Mouse (Mus musculus) left cerebral cortex, postnatal 36 days (tissue): Measurements from ENCODE around the gene Pacsin1. TPM values are rescaled to one million over a fixed set of nuclear protein-coding genes. Genes with fewer than 3 reads are reported as not detected.
A peak's percentile ranks its signal among the peaks of the same experiment; 100 is the strongest.

ENCODE experiments used
- DNase-seq, 2 experiments: peaks; one replicate each; pipeline ENCODE4 v3.0.0; 2021 to 2022; ENCODE audit warnings: low spot score in 2 of 2, mixed read lengths in 1 of 2
- intact Hi-C: fragments of 180-260 bp; cut with DNase I; formaldehyde crosslinking; loops from one replicate; pipeline ENCODE4 v1.15.1; 2025
- total RNA-seq, 2 experiments: library from RNA; stranded (reverse); gene quantifications; 2 replicates each; pipeline ENCODE4 v1.2.3; 2021

Pacsin1 gene
- total RNA-seq, 2 experiments from 2014 or later: 422 to 452 TPM

- DNase-seq: no peak
- intact Hi-C loops: loop anchor here (5.0 kb wide), 2 partner anchors 44 to 109 kb away; no protein-coding TSS in a partner anchor
Observed at GRCm38 (mm10) chr17:27658767-27659166, 3.5 kb downstream of the Pacsin1 start.

DNA sequence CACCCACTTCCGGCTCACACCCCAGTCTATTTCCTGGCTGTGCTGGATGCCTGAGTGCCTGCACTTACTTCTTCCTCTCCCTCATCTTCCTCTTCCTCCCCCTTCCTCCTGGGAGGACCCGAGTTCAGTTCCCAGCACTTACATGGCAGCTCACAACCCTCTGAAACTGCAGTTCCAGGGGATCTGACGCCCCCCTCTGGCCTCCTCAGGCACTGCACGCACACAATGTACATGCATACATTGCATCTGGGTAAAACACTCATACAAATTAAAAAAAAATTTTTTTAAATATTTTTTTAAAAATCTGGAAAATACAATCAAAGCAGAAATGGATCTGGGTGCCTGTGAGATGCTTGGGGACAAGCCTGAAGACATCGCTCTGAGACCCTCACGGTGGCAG is 16.4 kb downstream of the Pacsin1 start:
- intact Hi-C loops: no loop called here
- DNase-seq: no peak

- intact Hi-C loops: loop anchor here (2.0 kb wide), 1 partner anchor 17 kb away; no protein-coding TSS in a partner anchor
- DNase-seq: no peak
Observed at GRCm38 (mm10) chr17:27673945-27674344, 18.6 kb downstream of the Pacsin1 start.

DNA sequence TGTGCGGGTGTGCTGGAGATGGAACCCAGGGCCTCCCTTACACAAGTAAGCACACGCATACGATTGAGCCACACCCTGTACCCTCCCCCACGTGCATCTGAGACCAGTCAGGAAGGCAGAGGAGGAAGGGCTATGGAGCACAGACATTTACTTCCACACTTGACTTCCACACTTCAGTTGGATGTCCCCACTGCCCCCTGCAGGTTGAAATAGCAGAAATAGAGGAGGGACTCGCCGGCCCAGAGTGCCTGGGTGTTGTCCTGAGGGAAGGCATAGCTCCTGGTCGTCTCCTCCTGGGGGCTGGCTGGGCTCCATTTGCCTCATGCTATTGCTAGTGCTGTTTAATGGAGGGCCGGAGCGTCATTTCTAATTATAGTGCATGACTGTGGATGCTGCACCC is 20.1 kb downstream of the Pacsin1 start:
- DNase-seq: no peak
- intact Hi-C loops: loop anchor here (2.0 kb wide), 1 partner anchor 19 kb away; no protein-coding TSS in a partner anchor

GRCm38 (mm10) chr17:27676270-27676669 is 21.0 kb downstream of the Pacsin1 start:
- no peak for DNase-seq
- intact Hi-C loops: no loop called here

- peak in 1 of 2 experiments; percentile 33 for DNase-seq
Observed at GRCm38 (mm10) chr17:27677756-27678155, 22.4 kb downstream of the Pacsin1 start.

GRCm38 (mm10) chr17:27678924-27679813 is 23.9 kb downstream of the Pacsin1 start:
- DNase-seq: peak in 1 of 2 experiments; percentile 18
- intact Hi-C loops: no loop called here

More at GRCm38 (mm10) chr17:27677756-27678155, 22.4 kb downstream of the Pacsin1 start:
- intact Hi-C loops: no loop called here

DNA sequence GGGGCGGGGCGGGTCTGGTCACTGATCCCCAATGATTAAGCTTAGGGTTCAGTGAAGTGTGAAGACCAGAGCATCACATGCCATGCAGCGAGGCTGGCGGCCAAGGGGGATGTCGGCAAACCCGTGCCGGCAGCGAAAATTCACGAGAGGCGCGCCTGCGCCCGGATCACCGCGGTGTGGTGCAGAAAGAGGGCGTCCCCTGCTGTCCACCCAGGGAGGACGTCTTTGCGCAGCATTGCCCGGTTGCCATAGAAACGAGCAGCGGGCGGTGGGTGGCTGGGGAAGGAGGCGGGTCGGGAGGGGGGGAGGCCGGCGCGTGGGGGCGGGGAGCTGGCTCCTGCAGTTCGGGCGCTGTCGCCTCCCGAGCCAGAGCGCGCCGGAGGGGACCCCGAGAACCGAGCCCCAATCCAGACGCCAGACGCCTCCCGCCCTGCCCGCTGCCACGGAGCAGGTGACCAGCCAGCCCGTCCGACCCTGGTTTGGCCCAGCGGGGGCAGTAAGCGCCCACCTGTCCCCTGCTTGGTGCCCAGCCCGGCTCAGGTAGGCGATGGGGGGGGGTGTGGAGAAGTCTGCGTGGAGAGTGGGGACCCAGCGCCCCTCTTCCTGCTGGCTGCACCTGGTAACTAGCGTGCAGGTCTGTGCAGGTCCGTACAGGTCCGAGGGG is 29.7 kb downstream of the Pacsin1 start:
- DNase-seq: peak; percentile 85 to 86
- intact Hi-C loops: loop anchor here (2.0 to 5.0 kb wide), 2 partner anchors 28 to 48 kb away; partner anchors contain the start of genes RPS10-NUDT3 and Rps10

- intact Hi-C loops: loop anchor here (2.0 to 5.0 kb wide), 2 partner anchors 29 to 48 kb away; partner anchors contain the start of genes RPS10-NUDT3 and Rps10
- no peak for DNase-seq
Observed at GRCm38 (mm10) chr17:27685550-27685913, 30.2 kb downstream of the Pacsin1 start.

DNA sequence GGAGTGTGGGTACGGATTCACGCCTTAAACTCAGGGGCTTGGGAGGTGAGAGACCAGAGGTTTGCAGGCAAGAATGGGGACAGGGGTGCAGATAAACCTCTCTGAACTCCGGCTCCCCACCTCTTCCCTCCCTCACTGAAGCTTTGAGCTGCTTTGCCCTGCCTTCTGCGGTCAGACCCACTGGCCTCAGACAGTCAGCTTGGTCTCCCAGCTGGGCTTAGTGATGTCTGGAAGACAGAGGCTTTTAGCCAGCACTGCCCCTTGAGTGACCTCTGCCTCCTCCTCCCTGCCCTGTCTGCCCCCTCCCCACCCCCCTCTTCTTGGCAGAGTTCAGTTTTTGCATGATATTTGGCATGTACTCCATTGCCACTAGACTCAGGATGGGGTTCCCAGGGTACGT is 31.1 kb downstream of the Pacsin1 start:
- intact Hi-C loops: loop anchor here (5.0 kb wide), 1 partner anchor 49 kb away; the partner anchor contains the start of genes RPS10-NUDT3 and Rps10
- DNase-seq: no peak

- DNase-seq: no peak
- intact Hi-C loops: no loop called here
Observed at GRCm38 (mm10) chr17:27690993-27691693, 35.8 kb downstream of the Pacsin1 start.

DNA sequence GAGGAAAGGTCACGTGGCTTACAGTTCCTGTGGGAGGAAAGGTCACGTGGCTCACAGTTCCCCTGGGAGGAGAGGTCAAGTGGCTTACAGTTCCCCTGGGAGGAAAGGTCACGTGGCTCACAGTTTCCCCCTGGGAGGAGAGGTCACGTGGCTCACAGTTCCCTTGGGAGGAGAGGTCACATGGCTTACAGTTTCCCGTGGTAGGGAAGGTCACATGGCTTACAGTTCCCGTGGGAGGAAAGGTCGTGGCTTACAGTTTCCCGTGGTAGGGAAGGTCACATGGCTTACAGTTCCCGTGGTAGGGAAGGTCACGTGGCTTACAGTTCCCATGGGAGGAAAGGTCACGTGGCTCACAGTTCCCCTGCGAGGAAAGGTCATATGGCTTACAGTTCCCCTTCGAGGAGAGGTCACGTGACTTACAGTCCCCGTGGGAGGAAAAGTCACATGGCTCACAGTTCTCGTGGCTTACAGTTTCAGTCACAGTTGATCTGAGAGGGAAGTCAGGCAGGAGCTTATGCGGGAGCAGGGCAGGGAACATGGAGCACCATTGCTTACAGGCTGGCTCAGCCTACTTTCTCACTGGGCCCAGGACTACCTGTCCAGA is 44.4 kb downstream of the Pacsin1 start:
- no peak for DNase-seq
- intact Hi-C loops: loop anchor here (5.0 kb wide), 2 partner anchors 42 to 63 kb away; partner anchors contain the start of gene Pacsin1

DNA sequence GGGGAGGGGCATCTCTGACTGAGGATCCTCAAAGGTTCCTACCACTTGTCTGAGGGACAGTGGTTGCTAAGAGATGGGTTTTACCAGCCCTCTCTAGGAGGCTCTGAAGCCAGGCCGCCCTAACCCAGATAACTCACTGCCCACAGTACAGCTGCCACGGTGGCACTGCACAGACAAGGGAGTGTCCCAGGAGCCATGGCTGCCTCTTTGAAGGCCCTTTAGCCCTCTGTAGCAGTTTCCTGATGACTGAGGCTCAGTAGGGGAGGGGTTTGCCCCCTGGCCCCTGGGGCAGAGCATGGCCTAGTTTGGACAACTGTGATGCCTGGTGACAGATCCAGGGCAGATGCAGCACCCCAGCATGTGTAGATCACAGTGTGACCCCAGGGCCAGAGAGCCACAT is 45.5 kb downstream of the Pacsin1 start:
- intact Hi-C loops: loop anchor here (5.0 kb wide), 2 partner anchors 44 to 61 kb away; partner anchors contain the start of gene Pacsin1
- DNase-seq: no peak

DNA sequence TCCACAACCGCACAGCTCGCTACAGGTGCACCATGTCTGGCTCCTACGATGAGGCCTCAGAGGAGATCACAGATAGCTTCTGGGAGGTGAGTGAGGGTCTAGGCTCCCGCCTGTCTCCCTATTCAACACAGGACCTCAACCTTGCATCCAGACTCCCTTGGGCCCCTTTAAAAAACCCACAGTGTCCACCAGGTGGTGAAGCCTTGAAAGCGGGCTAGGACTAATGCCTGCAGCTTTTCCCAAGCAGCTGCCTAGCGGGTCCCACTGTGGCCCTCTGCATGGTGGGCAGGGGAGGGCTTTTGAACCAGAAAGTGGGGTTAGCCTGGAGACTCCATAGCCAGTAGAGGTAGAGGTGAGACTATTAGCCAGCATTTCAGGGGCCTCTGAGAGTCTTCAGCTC is 46.5 kb downstream of the Pacsin1 start:
- intact Hi-C loops: loop anchor here (5.0 kb wide), 2 partner anchors 45 to 60 kb away; partner anchors contain the start of gene Pacsin1
- DNase-seq: no peak

- intact Hi-C loops: loop anchor here (5.0 kb wide), 2 partner anchors 45 to 60 kb away; partner anchors contain the start of gene Pacsin1
- no peak for DNase-seq
Observed at GRCm38 (mm10) chr17:27702518-27702917, 47.2 kb downstream of the Pacsin1 start.

DNA sequence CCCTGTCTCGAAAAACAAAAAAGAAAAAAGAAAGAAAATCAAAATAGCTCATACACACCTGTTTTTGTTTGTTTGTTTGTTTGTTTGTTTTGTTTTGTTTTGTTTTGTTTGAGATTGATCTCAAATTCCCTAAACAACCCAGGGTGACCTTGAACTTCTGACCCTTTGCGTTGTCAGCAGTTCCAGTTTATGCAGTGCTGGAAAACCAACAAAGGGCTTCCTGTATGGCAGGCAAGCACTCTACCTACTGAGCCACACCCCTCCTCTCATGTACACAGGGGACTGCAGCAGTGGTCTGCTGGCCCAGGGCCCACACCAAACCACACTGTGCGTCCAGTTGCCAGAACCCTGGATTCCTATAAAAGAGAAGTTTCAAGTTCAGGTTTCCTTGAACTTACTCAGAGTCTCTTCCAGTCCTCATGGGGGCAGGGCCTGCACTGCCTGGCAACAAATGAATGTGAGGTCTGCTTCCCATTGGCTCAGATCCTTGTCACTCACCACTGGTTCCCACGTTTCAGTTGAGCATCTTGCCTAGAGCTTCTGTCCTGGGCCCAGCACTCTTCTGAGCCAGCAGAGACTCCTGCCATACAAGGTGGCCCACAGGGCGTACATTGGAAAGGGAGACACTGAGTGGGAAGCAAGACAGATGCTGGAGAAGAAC is 48.8 kb downstream of the Pacsin1 start:
- no peak for DNase-seq
- intact Hi-C loops: loop anchor here (5.0 kb wide), 2 partner anchors 47 to 58 kb away; partner anchors contain the start of gene Pacsin1

DNA sequence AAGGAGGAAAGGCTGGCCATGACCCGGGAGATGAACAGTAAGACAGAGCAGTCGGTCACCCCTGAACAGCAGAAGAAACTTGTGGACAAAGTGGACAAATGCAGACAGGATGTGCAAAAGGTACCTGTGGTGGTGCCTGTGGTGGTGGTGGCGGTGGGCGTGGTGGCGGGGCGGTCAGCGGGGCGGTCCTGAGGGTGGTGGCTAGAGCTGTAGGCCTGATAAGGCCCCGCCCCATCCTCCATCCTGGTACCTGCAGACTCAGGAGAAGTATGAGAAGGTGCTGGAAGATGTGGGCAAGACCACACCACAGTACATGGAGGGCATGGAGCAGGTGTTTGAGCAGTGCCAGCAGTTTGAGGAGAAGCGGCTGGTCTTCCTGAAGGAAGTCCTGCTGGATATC is 50.4 kb downstream of the Pacsin1 start:
- intact Hi-C loops: no loop called here
- DNase-seq: no peak

DNA sequence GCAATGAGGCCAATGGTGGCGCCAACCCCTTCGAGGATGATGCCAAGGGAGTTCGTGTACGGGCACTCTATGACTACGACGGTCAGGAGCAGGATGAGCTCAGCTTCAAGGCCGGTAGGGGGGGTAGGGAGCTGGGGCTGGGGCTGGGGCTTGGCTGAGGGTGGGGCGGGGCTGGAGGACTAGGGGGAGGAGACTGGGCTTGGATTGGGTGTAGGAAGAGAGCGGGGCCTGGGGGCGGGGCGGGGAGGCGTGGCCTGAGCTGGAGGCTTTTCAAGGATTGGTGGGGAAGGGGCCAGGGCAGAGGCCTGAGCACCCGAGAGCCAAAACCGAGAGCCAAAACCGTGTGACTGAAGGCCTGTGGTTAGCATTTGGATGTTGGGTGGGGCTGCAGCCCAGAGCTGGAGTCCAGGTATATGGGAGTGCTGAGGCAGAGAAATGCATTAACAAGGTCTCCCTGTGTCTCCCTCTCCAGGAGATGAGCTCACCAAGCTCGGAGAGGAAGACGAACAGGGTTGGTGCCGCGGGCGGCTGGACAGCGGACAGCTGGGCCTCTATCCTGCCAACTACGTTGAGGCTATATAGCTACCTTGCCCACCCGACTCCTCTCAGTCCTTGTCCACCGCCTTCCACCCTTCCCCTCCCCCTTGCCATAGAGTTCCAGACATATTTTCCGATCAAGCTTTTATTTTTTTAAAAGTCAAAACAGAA is 52.8 kb downstream of the Pacsin1 start:
- intact Hi-C loops: no loop called here
- DNase-seq: no peak
